Mouse (Mus musculus) forebrain, embryonic 14.5 days (tissue): ENCODE data around the gene Sytl2. TPM values are rescaled to one million over a fixed set of nuclear protein-coding genes. Genes with fewer than 3 reads are reported as not detected.
A peak's percentile ranks its signal among the peaks of the same experiment; 100 is the strongest.

Source experiments
- ATAC-seq: fragments of 200-750 bp; cut with Nextera tagmentation; 2 replicates; pipeline ENCODE4 v1.8.0; 2017; ENCODE audit warnings: mild to moderate bottlenecking, moderate library complexity
- DNase-seq: peaks from one replicate; pipeline ENCODE4 v3.0.0-alpha.2; 2015; ENCODE audit warnings: low spot score
- H3K27ac ChIP-seq: fragments of 300-500 bp; sonication (generic); 2 replicates; pipeline ENCODE4 v1.5.1; 2014; ENCODE audit warnings: low read depth, mild to moderate bottlenecking, control low read depth, low read length, moderate library complexity
- H3K27me3 ChIP-seq: fragments of 300-500 bp; sonication (generic); replicated peaks from 2 replicates; pipeline ENCODE4 v1.6.1; 2014; ENCODE audit warnings: low read length, control low read depth, mixed read lengths; ENCODE audit not compliant: control insufficient read depth, insufficient read depth
- H3K36me3 ChIP-seq: fragments of 300-500 bp; sonication (generic); 2 replicates; pipeline ENCODE4 v1.6.1; 2014; ENCODE audit warnings: low read length, control low read depth; ENCODE audit not compliant: control insufficient read depth, insufficient read depth
- H3K4me1 ChIP-seq: fragments of 300-500 bp; sonication (generic); 2 replicates; pipeline ENCODE4 v1.6.1; 2014; ENCODE audit warnings: antibody characterized with exemption, low read length, control low read depth; ENCODE audit not compliant: control insufficient read depth, insufficient read depth
- H3K4me2 ChIP-seq: fragments of 300-500 bp; sonication (generic); 2 replicates; pipeline ENCODE4 v1.6.1; 2014; ENCODE audit warnings: mild to moderate bottlenecking, control low read depth, low read length
- H3K4me3 ChIP-seq: fragments of 300-500 bp; sonication (generic); 2 replicates; pipeline ENCODE4 v1.5.1; 2014; ENCODE audit warnings: low read depth, low read length, control low read depth
- H3K9ac ChIP-seq: fragments of 300-500 bp; sonication (generic); 2 replicates; pipeline ENCODE4 v1.6.1; 2014; ENCODE audit warnings: mild to moderate bottlenecking, low read length, control low read depth, moderate library complexity
- H3K9me3 ChIP-seq: fragments of 300-500 bp; sonication (generic); replicated peaks from 2 replicates; pipeline ENCODE4 v1.6.1; 2016; ENCODE audit warnings: low read length, control low read depth, mixed read lengths; ENCODE audit not compliant: control insufficient read depth
- WGBS: fragments of 180-500 bp; shearing (Covaris S2); extraction: QIAGEN DNeasy Blood & Tissue Kit; methylation state at CpG from one replicate; pipeline ENCODE4 v1.1.7; 2014; 5-methylcytosine and 5-hydroxymethylcytosine counted together
- polyA plus RNA-seq: library from polyadenylated mRNA; unstranded; fragments of >200 nt; fragmentation: Nextera tagmentation; extraction: Ambion mirVana; gene quantifications from 2 replicates; pipeline ENCODE4 v1.2.1, GENCODE M21; 2014

Sytl2 gene
- polyA plus RNA-seq, 1 experiment from 2014 or later, result 1.2 TPM

GRCm38 (mm10) chr7:90384411-90384810, 82.4 kb downstream of the Sytl2 start:
- Histone ChIP-seq H3K27me3 (no peaks in the 10 kb centered on the region), H3K9ac (no peak overlapping the region), H3K4me2 (no peak overlapping the region), H3K4me3 (no peak overlapping the region), H3K36me3 (no peaks in the 10 kb centered on the region), H3K9me3 (no peaks in the 10 kb centered on the region), H3K4me1 (peaks cover 4% of the 10 kb centered on the region; the same call in 1 of the 2 replicates), H3K27ac (no peak overlapping the region)
- DNase-seq (no peak), ATAC-seq (no peak)
- WGBS, result 97% methylated on average over 2 of the region's 2 CpGs

- H3K36me3 ChIP-seq, result no peaks in the 10 kb centered on the region
- H3K9ac ChIP-seq, result no peak overlapping the region
- H3K9me3 ChIP-seq, result no peaks in the 10 kb centered on the region
- H3K4me2 ChIP-seq, result peak overlapping the region; percentile 33
- peak; percentile 74 for DNase-seq
- H3K4me3 ChIP-seq, result 0 out of 2 replicates have a peak overlapping the region, but pooled peaks have one; percentile 7
- peaks cover 4% of the 10 kb centered on the region; the same call in 1 of the 2 replicates for H3K4me1 ChIP-seq
- H3K27ac ChIP-seq, result no peak overlapping the region
- under 1% methylated on average over 8 of the region's 8 CpGs for WGBS
- peak; percentile 74 for ATAC-seq
- H3K27me3 ChIP-seq, result no peaks in the 10 kb centered on the region
Measured at GRCm38 (mm10) chr7:90386885-90387459, 84.9 kb downstream of the Sytl2 start.

- ATAC-seq (no peak), DNase-seq (no peak)
- Histone ChIP-seq H3K9me3 (no peaks in the 10 kb centered on the region), H3K4me2 (no peak overlapping the region), H3K27ac (no peak overlapping the region), H3K4me1 (peaks cover 4% of the 10 kb centered on the region; the same call in 1 of the 2 replicates), H3K27me3 (no peaks in the 10 kb centered on the region), H3K36me3 (no peaks in the 10 kb centered on the region), H3K9ac (no peak overlapping the region), H3K4me3 (no peak overlapping the region)
- WGBS, result 18% methylated on average over 3 of the region's 3 CpGs
Measured at GRCm38 (mm10) chr7:90389765-90390164, 87.7 kb downstream of the Sytl2 start.

GRCm38 (mm10) chr7:90395073-90395472, 93.0 kb downstream of the Sytl2 start:
- Histone ChIP-seq H3K36me3 (no peaks in the 10 kb centered on the region), H3K4me3 (no peak overlapping the region), H3K9ac (no peak overlapping the region), H3K27ac (no peak overlapping the region), H3K4me2 (no peak overlapping the region), H3K9me3 (no peaks in the 10 kb centered on the region), H3K27me3 (no peaks in the 10 kb centered on the region), H3K4me1 (no peaks in the 10 kb centered on the region)
- DNase-seq (no peak), ATAC-seq (no peak)
- 56% methylated on average over 4 of the region's 4 CpGs for WGBS

- no peaks in the 10 kb centered on the region for H3K9me3 ChIP-seq
- no peaks in the 10 kb centered on the region for H3K27me3 ChIP-seq
- no peak overlapping the region for H3K27ac ChIP-seq
- no peak overlapping the region for H3K4me3 ChIP-seq
- H3K36me3 ChIP-seq, result no peaks in the 10 kb centered on the region
- ATAC-seq (no peak), DNase-seq (no peak)
- H3K4me1 ChIP-seq, result no peaks in the 10 kb centered on the region
- no peak overlapping the region for H3K9ac ChIP-seq
- H3K4me2 ChIP-seq, result no peak overlapping the region
- WGBS, result 80% methylated on average over 5 of the region's 5 CpGs
Measured at GRCm38 (mm10) chr7:90395928-90396327, 93.9 kb downstream of the Sytl2 start.

- H3K27ac ChIP-seq, result no peak overlapping the region
- no peak overlapping the region for H3K9ac ChIP-seq
- ATAC-seq (0 out of 2 replicates have a peak, but pooled peaks have one; percentile 34), DNase-seq (peak; percentile 68)
- no peak overlapping the region for H3K4me3 ChIP-seq
- H3K9me3 ChIP-seq, result no peaks in the 10 kb centered on the region
- WGBS, result 44% methylated on average over 3 of the region's 3 CpGs
- H3K4me2 ChIP-seq, result no peak overlapping the region
- H3K4me1 ChIP-seq, result no peaks in the 10 kb centered on the region
- no peaks in the 10 kb centered on the region for H3K27me3 ChIP-seq
- H3K36me3 ChIP-seq, result no peaks in the 10 kb centered on the region
Measured at GRCm38 (mm10) chr7:90409934-90410333, 107.9 kb downstream of the Sytl2 start.

GRCm38 (mm10) chr7:90426020-90427001, 124.3 kb downstream of the Sytl2 start, which contains the start of gene Ccdc89:
Gene Ccdc89, plus strand, starts transcription at chr7:90426577.
- H3K27me3 ChIP-seq, result no peaks in the 10 kb centered on the region
- 23% methylated on average over 29 of the region's 29 CpGs for WGBS
- H3K4me3 ChIP-seq, result peak within 1 kb of the TSS; percentile 30
- DNase-seq (peak; percentile 96), ATAC-seq (peak; percentile 100)
- no peaks in the 10 kb centered on the region for H3K9me3 ChIP-seq
- peak within 1 kb of the TSS; percentile 46 for H3K9ac ChIP-seq
- peak within 1 kb of the TSS; percentile 50 for H3K4me2 ChIP-seq
- no peak within 1 kb of the TSS for H3K27ac ChIP-seq
- no peaks in the 10 kb centered on the region for H3K4me1 ChIP-seq
- H3K36me3 ChIP-seq, result no peaks in the 10 kb centered on the region

GRCm38 (mm10) chr7:90427006-90427405, 125.0 kb downstream of the Sytl2 start:
- Histone ChIP-seq H3K36me3 (no peaks in the 10 kb centered on the region), H3K4me1 (no peaks in the 10 kb centered on the region), H3K27me3 (no peaks in the 10 kb centered on the region), H3K4me2 (peak overlapping the region; percentile 50), H3K9ac (0 out of 2 replicates have a peak overlapping the region, but pooled peaks have one; percentile 38), H3K27ac (no peak overlapping the region), H3K9me3 (no peaks in the 10 kb centered on the region), H3K4me3 (peak overlapping the region; percentile 30)
- DNase-seq (no peak), ATAC-seq (no peak)
- 71% methylated on average over 9 of the region's 9 CpGs for WGBS
